Mouse (Mus musculus) embryonic fibroblast, embryonic 13.5 days (primary cell): ENCODE measurements at regions not wholly inside any gene's neighbourhood (a gene's known extent, or its start where the extent isn't known, plus 50 kb on each side); places are given as distances from the start of the nearest gene placed in this dataset.

Experiments
- H3K27ac ChIP-seq: 2 replicates; pipeline ENCODE4 v1.5.1; 2012; ENCODE audit warnings: low read length, control low read depth, inconsistent platforms; ENCODE audit not compliant: insufficient read depth
- H3K4me1 ChIP-seq: 2 replicates; pipeline ENCODE4 v1.6.1; 2011; ENCODE audit warnings: low read length; ENCODE audit not compliant: control insufficient read depth, insufficient read depth
- H3K4me3 ChIP-seq: 2 replicates; pipeline ENCODE4 v1.5.1; 2011; ENCODE audit warnings: mild to moderate bottlenecking, control low read depth, low read length; ENCODE audit not compliant: insufficient read depth
- CTCF ChIP-seq: IDR thresholded peaks from 2 replicates; pipeline ENCODE4 v1.5.1; 2011; ENCODE audit warnings: mild to moderate bottlenecking, control low read depth, low read length, moderate library complexity, borderline replicate concordance; ENCODE audit not compliant: insufficient read depth
- POLR2A ChIP-seq: IDR thresholded peaks from 2 replicates; pipeline ENCODE4 v1.6.1; 2011; ENCODE audit warnings: low read depth, mild to moderate bottlenecking, control low read depth, low read length, moderate library complexity

- H3K27ac ChIP-seq: no peak overlapping the region
- no peak overlapping the region for H3K4me3 ChIP-seq
- H3K4me1 ChIP-seq: 0 out of 2 replicates have a peak, but pooled peaks cover 4% of the 10 kb centered on the region
- TF ChIP-seq CTCF (no peak), POLR2A (no peak)
Observed at GRCm38 (mm10) chr2:166412031-166412858, 256.8 kb upstream of the Sulf2 start.

DNA sequence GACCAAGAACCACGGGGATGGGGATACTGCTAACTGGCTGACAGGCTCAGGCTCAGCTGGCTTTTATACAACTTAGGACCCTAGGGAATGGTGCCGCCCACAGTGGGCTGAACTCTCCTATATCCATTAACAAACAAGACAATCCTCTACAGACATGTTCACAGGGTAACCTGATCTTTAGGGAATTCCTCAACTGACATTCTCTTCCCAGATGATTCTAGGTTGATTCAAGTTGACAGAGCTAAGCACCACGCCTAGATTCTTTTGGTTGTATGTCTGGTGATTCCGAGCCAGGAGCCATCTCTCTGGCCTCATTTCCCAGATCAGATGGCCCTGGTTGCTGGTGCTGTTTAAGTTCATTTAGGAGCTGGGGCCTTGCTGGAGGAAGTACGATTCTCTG, 253.9 kb upstream of the Sulf2 start:
- TF ChIP-seq CTCF: no peak
- TF ChIP-seq POLR2A: no peak
- no peaks in the 10 kb centered on the region for H3K4me1 ChIP-seq
- H3K4me3 ChIP-seq: no peak overlapping the region
- H3K27ac ChIP-seq: no peak overlapping the region

GRCm38 (mm10) chr2:166408806-166409205, 253.3 kb upstream of the Sulf2 start:
- Histone ChIP-seq H3K4me3 (no peak overlapping the region), H3K27ac (no peak overlapping the region), H3K4me1 (no peaks in the 10 kb centered on the region)
- TF ChIP-seq POLR2A: no peak
- TF ChIP-seq CTCF: no peak

DNA sequence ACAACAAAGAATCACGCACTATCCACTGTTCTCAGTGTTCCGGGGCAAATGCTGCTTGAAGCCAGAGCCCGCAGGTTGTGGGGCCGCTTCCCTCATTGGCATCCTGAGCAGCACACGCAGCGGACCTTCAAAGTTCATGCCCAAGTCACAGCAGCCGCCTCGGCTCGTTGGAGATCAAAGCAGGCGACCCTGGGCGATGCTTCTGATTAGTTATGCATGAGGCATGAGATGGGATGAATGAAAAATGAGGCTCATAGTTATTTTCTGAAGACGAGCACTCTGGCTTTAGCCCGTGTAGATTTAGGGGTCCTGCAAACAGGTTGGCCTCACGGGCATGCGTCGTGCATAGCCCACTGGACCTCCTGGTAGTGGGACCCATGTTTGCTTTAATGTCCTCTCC, 252.5 kb upstream of the Sulf2 start:
- no peak overlapping the region for H3K27ac ChIP-seq
- H3K4me1 ChIP-seq: no peaks in the 10 kb centered on the region
- TF ChIP-seq POLR2A (no peak), CTCF (no peak)
- no peak overlapping the region for H3K4me3 ChIP-seq

DNA sequence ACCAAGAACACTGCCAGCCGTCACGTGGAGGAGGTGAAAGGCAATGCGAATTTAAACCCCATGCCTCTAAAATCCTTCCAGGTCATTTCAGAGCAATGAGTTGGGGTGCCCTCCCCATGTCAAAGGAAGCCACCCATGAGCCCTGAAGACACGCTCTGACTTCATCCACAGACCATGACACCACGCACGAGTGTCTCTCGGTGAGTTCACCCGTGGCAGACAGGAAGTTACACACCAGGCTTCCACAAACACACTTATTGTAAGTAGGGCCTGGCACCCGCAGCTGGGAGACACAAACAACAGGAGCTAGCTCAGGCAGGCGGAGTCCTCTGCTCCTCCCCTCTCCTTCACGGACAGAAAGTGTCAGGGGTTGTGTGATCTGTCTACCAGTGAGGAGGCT, 251.4 kb upstream of the Sulf2 start:
- no peak overlapping the region for H3K27ac ChIP-seq
- TF ChIP-seq POLR2A (no peak), CTCF (no peak)
- H3K4me3 ChIP-seq: no peak overlapping the region
- no peaks in the 10 kb centered on the region for H3K4me1 ChIP-seq

DNA sequence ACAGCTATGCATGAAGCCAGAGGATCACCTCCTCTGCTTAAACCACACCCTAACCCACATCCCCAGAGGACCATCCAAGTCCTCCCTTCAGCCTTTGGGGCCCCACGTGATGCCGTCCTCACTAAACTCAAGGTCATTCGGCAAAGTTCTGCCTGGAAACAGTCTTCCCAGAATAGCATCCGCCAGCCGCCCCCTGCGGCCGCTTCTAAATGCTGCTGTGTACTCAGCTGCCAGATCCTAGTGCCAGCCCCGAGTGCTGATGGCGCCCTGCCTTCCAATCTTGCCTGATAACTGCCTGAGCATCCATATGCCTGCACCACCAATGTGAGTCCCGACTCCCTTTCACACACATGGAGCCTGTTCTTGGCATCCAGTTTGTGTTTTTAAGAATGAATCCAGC, 247.9 kb upstream of the Sulf2 start:
- Histone ChIP-seq H3K4me3 (no peak overlapping the region), H3K27ac (no peak overlapping the region), H3K4me1 (peaks cover 3% of the 10 kb centered on the region; the same call in 1 of the 2 replicates)
- TF ChIP-seq POLR2A: no peak
- no peak for TF ChIP-seq CTCF

DNA sequence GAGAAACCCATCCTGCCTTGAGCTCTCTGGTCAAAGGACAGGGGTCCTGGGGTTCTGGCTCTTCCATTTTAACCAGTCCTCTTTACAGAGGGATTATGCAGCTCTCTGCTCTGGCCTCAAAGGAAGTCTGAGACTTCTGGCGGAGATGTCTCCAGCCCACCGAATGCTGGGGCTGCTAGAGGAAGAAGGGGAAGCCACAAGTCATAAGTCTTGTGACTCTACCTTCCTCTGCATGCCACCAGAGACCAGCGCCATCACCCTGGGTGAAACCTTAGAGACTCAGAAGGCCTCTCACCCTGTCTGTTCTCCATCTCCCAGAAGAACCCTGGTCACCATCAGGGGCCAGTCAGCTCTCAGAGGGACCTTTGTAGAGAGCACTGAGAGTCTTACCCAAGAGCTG, 246.4 kb upstream of the Sulf2 start:
- peaks cover 3% of the 10 kb centered on the region; the same call in 1 of the 2 replicates for H3K4me1 ChIP-seq

DNA sequence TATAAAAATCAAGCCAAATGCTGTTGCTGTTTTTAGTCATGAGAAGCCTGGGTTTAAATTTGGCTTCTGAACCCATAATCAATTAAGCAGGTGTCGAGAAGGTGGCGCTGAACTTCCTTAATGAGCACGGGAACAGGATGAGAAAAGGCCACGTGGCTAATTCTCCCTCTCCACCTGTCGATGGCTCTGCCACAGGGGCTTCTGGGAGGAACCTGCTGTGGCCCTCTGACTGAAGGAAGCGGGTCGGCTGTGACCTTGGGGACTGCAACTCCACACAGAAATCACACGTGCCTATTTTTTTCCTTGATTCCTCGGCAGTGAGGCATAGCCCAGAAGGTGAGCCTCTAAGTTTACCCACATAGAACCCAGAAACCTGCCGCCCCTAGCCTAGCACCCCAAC, 244.8 kb upstream of the Sulf2 start:
- H3K27ac ChIP-seq: no peak overlapping the region
- no peak for TF ChIP-seq POLR2A
- no peak for TF ChIP-seq CTCF
- no peak overlapping the region for H3K4me3 ChIP-seq
- peaks cover 3% of the 10 kb centered on the region; the same call in 1 of the 2 replicates for H3K4me1 ChIP-seq

More for the DNA sequence above, 246.4 kb upstream of the Sulf2 start:
- Histone ChIP-seq H3K4me3 (no peak overlapping the region), H3K27ac (no peak overlapping the region)
- no peak for TF ChIP-seq POLR2A
- TF ChIP-seq CTCF: no peak

DNA sequence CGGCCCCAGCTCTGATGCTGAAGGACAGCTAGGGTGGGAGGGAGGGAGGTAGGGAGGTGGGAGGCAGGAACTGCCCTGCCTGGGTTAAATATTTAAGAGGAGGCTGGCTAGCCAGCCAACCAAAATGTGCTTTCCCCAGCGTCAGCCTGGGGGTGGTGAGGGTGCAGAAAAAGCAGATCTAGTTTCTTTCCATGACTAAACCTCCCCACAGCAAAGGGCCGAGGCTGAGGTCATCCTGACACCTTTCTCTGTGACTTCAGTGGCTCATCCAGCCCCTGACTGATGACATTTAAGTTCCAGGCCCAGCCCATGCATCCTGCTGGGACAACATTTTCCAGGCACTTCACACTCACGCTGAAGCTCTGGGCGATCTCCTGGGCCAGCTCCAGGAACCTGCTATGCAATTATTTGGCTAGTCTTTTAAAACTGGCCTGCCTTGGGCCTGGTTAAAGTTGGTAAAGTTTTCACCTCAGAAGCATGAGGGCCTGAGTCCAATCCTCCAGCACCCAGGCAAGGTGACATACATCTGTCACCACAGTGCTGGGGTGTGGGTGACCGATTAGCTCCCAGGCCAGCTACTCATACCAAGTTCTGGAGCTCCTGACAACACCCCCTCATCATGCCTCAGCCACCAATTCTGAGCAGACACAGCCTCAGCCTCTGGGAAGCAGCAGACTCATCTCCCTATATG, 243.8 kb upstream of the Sulf2 start:
- Histone ChIP-seq H3K4me3 (no peak overlapping the region), H3K27ac (peak overlapping the region; percentile 6; the same call in 1 of the 2 replicates), H3K4me1 (peaks cover 3% of the 10 kb centered on the region; the same call in 1 of the 2 replicates)
- TF ChIP-seq POLR2A (no peak), CTCF (no peak)

GRCm38 (mm10) chr2:166398774-166399139, 243.3 kb upstream of the Sulf2 start:
- H3K4me1 ChIP-seq: peaks cover 3% of the 10 kb centered on the region; the same call in 1 of the 2 replicates
- no peak overlapping the region for H3K4me3 ChIP-seq
- H3K27ac ChIP-seq: peak overlapping the region; percentile 28; the same call in 1 of the 2 replicates
- TF ChIP-seq CTCF (no peak), POLR2A (no peak)
